Mouse (Mus musculus): ENCODE data around the gene Ankrd31. TPM values are rescaled to one million over a fixed set of nuclear protein-coding genes. Genes with fewer than 3 reads are reported as not detected.
"Not testable (repeated sequence)": the region's sequence is repeated elsewhere in the genome, so short reads cannot be mapped to it uniquely, and the experiment has no call there.

The Ankrd31 gene
- polyA plus RNA-seq, 1 experiment from 2014 or later = not detected

- Histone ChIP-seq H3K9me3 (no peaks in the 10 kb centered on the region), H3K27ac (no peak overlapping the region), H3K4me1 (peaks cover 7% of the 10 kb centered on the region), H3K4me2 (peak overlapping the region; percentile 99; the same call in 1 of the 2 replicates), H3K9ac (no peak overlapping the region), H3K36me3 (no peaks in the 10 kb centered on the region), H3K27me3 (peaks cover 36% of the 10 kb centered on the region), H3K4me3 (0 out of 2 replicates have a peak overlapping the region, but pooled peaks have one; percentile 78)
- no peak for ATAC-seq (ENCODE audit: insufficient number of reproducible peaks, insufficient read depth, low FRiP score, low TSS enrichment, low read depth)
- 31% methylated on average over 10 of the region's 10 CpGs for WGBS
Measured at GRCm38 (mm10) chr13:96925991-96926725, 178.1 kb downstream of the Ankrd31 start.

DNA sequence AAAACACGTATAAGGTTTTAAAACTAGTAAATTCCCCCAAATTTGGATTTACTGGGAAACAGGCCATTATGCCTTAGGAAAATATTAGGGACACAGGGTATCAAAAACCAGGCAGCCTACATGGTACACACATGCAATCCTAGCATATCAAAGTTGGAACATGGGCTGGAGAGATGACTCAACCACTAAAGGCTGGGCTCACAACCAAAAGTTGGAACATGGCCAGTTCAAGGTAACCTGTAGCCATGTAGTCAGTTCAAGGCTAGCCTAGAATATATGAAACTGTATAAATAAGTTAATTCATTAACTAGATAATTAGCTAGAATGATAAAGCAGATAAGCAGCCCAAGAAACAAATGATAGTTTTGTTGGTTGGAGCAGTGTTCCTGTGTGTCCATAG is 179.7 kb downstream of the Ankrd31 start:
- H3K9me3 ChIP-seq = no peaks in the 10 kb centered on the region
- WGBS = 78% methylated on average over 1 of the region's 1 CpGs
- H3K4me3 ChIP-seq = no peak overlapping the region
- no peak for ATAC-seq (ENCODE audit: insufficient number of reproducible peaks, insufficient read depth, low FRiP score, low TSS enrichment, low read depth)
- H3K27ac ChIP-seq = no peak overlapping the region
- no peak overlapping the region for H3K9ac ChIP-seq
- no peak overlapping the region for H3K4me2 ChIP-seq
- H3K27me3 ChIP-seq = peaks cover 36% of the 10 kb centered on the region
- H3K36me3 ChIP-seq = no peaks in the 10 kb centered on the region
- H3K4me1 ChIP-seq = peaks cover 7% of the 10 kb centered on the region

- Histone ChIP-seq H3K4me2 (no peak overlapping the region), H3K27me3 (peaks cover 36% of the 10 kb centered on the region), H3K4me3 (no peak overlapping the region), H3K9me3 (no peaks in the 10 kb centered on the region), H3K4me1 (peaks cover 7% of the 10 kb centered on the region), H3K36me3 (no peaks in the 10 kb centered on the region), H3K9ac (no peak overlapping the region), H3K27ac (no peak overlapping the region)
- no peak for ATAC-seq (ENCODE audit: insufficient number of reproducible peaks, insufficient read depth, low FRiP score, low TSS enrichment, low read depth)
- WGBS = 58% methylated on average over 8 of the region's 8 CpGs
Measured at GRCm38 (mm10) chr13:96928432-96929039, 180.5 kb downstream of the Ankrd31 start.

GRCm38 (mm10) chr13:96932745-96933144 is 184.7 kb downstream of the Ankrd31 start:
- 83% methylated on average over 5 of the region's 5 CpGs for WGBS
- H3K9me3 ChIP-seq = no peaks in the 10 kb centered on the region

GRCm38 (mm10) chr13:96933367-96933766 is 185.3 kb downstream of the Ankrd31 start:
- H3K9me3 ChIP-seq = no peaks in the 10 kb centered on the region
- H3K4me1 ChIP-seq = no peaks in the 10 kb centered on the region
- WGBS = 66% methylated on average over 8 of the region's 8 CpGs
- no peaks in the 10 kb centered on the region for H3K27me3 ChIP-seq
- no peaks in the 10 kb centered on the region for H3K36me3 ChIP-seq
- no peak overlapping the region for H3K4me3 ChIP-seq
- no peak overlapping the region for H3K27ac ChIP-seq
- no peak overlapping the region for H3K9ac ChIP-seq
- no peak for ATAC-seq (ENCODE audit: insufficient number of reproducible peaks, insufficient read depth, low FRiP score, low TSS enrichment, low read depth)
- no peak overlapping the region for H3K4me2 ChIP-seq

More at GRCm38 (mm10) chr13:96932745-96933144, 184.7 kb downstream of the Ankrd31 start:
- H3K36me3 ChIP-seq = no peaks in the 10 kb centered on the region
- H3K4me3 ChIP-seq = no peak overlapping the region
- no peaks in the 10 kb centered on the region for H3K27me3 ChIP-seq
- H3K9ac ChIP-seq = no peak overlapping the region
- no peak overlapping the region for H3K27ac ChIP-seq
- H3K4me1 ChIP-seq = no peaks in the 10 kb centered on the region
- no peak for ATAC-seq (ENCODE audit: insufficient number of reproducible peaks, insufficient read depth, low FRiP score, low TSS enrichment, low read depth)
- no peak overlapping the region for H3K4me2 ChIP-seq

- Histone ChIP-seq H3K9ac (no peak overlapping the region), H3K4me2 (no peak overlapping the region), H3K36me3 (no peaks in the 10 kb centered on the region), H3K27me3 (no peaks in the 10 kb centered on the region), H3K9me3 (no peaks in the 10 kb centered on the region), H3K4me1 (no peaks in the 10 kb centered on the region), H3K4me3 (no peak overlapping the region), H3K27ac (no peak overlapping the region)
- 68% methylated on average over 6 of the region's 6 CpGs for WGBS
- no peak for ATAC-seq (ENCODE audit: insufficient number of reproducible peaks, insufficient read depth, low FRiP score, low TSS enrichment, low read depth)
Measured at GRCm38 (mm10) chr13:96936173-96936777, 188.2 kb downstream of the Ankrd31 start.

DNA sequence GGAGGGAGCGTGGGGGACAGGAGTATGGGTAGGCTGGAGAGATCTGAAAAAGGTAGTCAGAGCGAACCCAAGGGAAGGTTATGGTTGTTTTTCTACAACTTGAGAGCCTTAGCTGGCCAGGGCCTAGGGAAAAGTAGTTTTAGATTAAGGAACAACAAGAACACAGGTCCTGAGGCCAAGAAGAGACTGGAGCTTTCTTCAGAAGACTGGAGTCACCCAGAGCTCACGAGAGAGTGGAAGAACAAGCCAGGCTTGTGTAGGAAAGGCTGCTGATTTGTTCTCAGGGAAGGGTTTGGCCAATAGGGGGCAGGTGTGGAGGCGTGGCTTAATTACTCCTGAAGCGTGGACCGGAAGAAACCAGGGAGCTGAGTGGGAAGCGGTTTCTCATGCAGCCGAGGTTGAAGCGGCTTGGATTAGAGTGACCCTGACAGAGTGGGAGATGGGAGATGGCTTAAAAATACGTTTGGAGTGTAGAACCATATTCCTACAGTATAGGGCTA is 189.0 kb downstream of the Ankrd31 start:
- WGBS = 75% methylated on average over 10 of the region's 10 CpGs
- Histone ChIP-seq H3K27me3 (no peaks in the 10 kb centered on the region), H3K9ac (no peak overlapping the region), H3K4me2 (no peak overlapping the region), H3K4me1 (no peaks in the 10 kb centered on the region), H3K27ac (no peak overlapping the region), H3K36me3 (no peaks in the 10 kb centered on the region), H3K4me3 (no peak overlapping the region), H3K9me3 (no peaks in the 10 kb centered on the region)
- ATAC-seq (ENCODE audit: insufficient number of reproducible peaks, insufficient read depth, low FRiP score, low TSS enrichment, low read depth) = no peak

DNA sequence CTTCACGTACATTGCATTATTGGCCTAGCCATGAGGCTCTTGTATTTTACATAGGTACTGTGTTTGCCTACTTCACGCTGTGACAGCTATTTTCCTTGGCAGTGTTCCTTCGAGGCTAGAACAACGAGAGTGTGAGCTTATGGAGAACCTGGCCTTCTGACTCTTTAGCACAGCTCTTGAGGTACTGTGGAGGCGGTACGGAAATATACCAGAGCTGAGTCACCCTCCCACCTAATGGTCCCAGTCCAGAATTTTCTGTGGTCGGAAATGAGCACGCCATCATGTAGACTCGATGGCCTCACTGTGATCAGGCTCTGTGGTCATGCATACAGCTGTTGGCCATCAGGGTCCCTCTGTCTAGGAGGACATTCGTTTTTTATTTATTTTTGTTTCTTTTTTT is 191.6 kb downstream of the Ankrd31 start:
- no peak overlapping the region for H3K27ac ChIP-seq
- no peak overlapping the region for H3K9ac ChIP-seq
- H3K36me3 ChIP-seq = no peaks in the 10 kb centered on the region
- no peaks in the 10 kb centered on the region for H3K27me3 ChIP-seq
- H3K9me3 ChIP-seq = no peaks in the 10 kb centered on the region
- no peak for ATAC-seq (ENCODE audit: insufficient number of reproducible peaks, insufficient read depth, low FRiP score, low TSS enrichment, low read depth)
- H3K4me2 ChIP-seq = no peak overlapping the region
- WGBS = 83% methylated on average over 10 of the region's 10 CpGs
- H3K4me1 ChIP-seq = peaks cover 11% of the 10 kb centered on the region
- H3K4me3 ChIP-seq = no peak overlapping the region

DNA sequence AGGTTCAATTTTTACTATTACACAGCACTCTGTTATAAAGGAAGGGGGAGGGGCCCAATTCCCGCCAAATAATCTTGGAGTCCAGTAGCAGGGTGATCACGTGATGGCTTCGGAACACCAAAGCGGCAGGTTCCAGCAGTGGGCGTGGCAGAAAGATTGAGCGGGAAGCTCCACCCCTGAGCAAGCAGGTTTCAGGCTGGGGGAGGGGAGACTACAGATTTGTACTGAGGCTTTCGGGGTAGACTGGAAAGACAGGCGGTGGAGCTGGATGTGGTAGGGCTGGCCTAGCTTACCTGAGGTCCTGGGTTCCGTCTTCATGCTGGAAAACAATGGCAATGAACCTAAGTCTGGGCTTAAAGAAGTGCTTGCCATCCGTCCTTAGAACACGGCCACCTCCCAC is 193.4 kb downstream of the Ankrd31 start:
- H3K36me3 ChIP-seq; H3K9me3 ChIP-seq; H3K27me3 ChIP-seq; H3K9ac ChIP-seq; H3K4me2 ChIP-seq; H3K4me3 ChIP-seq; ATAC-seq (ENCODE audit: insufficient number of reproducible peaks, insufficient read depth, low FRiP score, low TSS enrichment, low read depth); H3K27ac ChIP-seq: not testable (repeated sequence)
- peaks cover 11% of the 10 kb centered on the region for H3K4me1 ChIP-seq
- WGBS = 81% methylated on average over 11 of the region's 11 CpGs

- peaks cover 11% of the 10 kb centered on the region for H3K4me1 ChIP-seq
- ATAC-seq (ENCODE audit: insufficient number of reproducible peaks, insufficient read depth, low FRiP score, low TSS enrichment, low read depth) = no peak
Measured at GRCm38 (mm10) chr13:96943571-96943970, 195.5 kb downstream of the Ankrd31 start.

DNA sequence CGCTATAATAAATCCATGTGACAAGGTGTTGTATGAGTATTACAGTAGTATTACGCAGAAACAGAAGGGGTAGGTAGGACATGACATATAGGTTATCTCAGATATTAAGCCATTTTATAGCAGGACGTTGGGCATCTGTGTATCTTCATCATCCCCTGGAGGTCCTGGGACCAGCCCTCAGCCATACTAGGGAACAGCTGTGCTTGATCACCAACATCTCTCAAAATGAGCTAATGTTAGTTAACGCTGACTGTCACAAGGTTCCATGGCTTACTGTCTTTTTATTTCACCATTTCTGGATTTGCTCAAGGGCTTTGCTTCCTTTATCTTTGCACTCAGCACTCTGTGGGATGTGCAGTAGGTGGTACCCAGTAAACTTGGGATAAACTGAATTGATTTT is 197.7 kb downstream of the Ankrd31 start:
- Histone ChIP-seq H3K36me3 (no peaks in the 10 kb centered on the region), H3K9ac (no peak overlapping the region), H3K27me3 (no peaks in the 10 kb centered on the region), H3K4me3 (no peak overlapping the region), H3K9me3 (no peaks in the 10 kb centered on the region), H3K4me1 (peaks cover 11% of the 10 kb centered on the region), H3K4me2 (no peak overlapping the region), H3K27ac (no peak overlapping the region)
- 88% methylated on average over 4 of the region's 4 CpGs for WGBS
- ATAC-seq (ENCODE audit: insufficient number of reproducible peaks, insufficient read depth, low FRiP score, low TSS enrichment, low read depth) = no peak

More at GRCm38 (mm10) chr13:96943571-96943970, 195.5 kb downstream of the Ankrd31 start:
- WGBS = 30% methylated on average over 3 of the region's 3 CpGs
- peak overlapping the region; percentile 0; the same call in 1 of the 2 replicates for H3K4me2 ChIP-seq
- H3K4me3 ChIP-seq = no peak overlapping the region
- no peaks in the 10 kb centered on the region for H3K27me3 ChIP-seq
- H3K36me3 ChIP-seq = no peaks in the 10 kb centered on the region
- H3K9me3 ChIP-seq = no peaks in the 10 kb centered on the region
- H3K9ac ChIP-seq = no peak overlapping the region
- peak overlapping the region; percentile 39 for H3K27ac ChIP-seq

Data from embryonic facial prominence, embryonic 13.5 days (tissue).